Mouse (Mus musculus): ENCODE measurements at regions not wholly inside any gene's neighbourhood (a gene's known extent, or its start where the extent isn't known, plus 50 kb on each side); places are given as distances from the start of the nearest gene placed in this dataset.

DNA sequence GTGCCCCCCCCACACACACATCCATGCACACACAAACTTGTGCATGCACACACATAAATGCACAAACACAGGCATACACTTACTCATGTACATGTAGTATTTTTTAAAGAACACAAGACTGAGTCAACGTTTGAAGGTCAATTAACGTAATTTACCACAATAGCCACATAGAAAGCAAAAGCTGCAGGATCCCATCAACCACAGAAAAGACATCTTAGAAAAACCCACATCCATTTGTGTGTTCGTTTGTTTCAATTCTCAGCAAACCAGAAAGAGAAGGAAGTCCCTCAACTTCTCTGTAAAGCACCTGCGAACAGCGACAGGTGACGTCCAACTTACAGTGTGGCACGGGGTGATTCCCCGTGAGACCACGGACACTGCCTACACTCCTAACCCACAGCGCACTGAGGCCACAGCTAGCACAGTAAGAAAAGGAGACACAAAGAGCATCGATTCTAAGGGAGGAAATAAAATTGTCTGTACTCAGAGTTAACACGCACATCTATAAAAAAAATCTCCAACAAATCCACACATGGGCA is 53.8 kb downstream of the Dio3 start:
- Histone ChIP-seq H3K4me3 (no peak overlapping the region), H3K27ac (no peak overlapping the region)
- no peak for DNase-seq (ENCODE audit: low spot score in 2 of 2)
- no peak for TF ChIP-seq CTCF (conservative IDR thresholded peaks at IDR 0.05)

DNA sequence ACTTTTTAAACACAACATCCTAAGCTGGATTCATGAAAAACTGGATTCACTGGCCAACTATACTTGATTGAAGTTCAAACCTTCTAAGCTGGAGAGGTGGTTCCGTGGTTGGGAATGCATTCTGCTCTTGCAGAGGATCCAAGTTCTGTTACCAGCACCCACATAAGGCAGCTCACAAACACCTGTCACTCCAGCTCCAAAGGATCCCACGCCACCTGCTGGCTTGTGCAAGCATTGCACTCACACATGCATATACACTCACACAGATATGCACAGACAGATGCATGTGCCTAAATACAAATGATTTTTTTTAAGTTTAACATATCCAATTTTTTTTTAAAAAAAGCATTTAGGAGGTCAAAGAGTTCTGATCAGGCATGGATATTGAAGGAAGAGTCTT is 55.7 kb downstream of the Dio3 start:
- TF ChIP-seq CTCF (conservative IDR thresholded peaks at IDR 0.05) = peak; percentile 32; the same call in 1 of the 2 replicates

DNA sequence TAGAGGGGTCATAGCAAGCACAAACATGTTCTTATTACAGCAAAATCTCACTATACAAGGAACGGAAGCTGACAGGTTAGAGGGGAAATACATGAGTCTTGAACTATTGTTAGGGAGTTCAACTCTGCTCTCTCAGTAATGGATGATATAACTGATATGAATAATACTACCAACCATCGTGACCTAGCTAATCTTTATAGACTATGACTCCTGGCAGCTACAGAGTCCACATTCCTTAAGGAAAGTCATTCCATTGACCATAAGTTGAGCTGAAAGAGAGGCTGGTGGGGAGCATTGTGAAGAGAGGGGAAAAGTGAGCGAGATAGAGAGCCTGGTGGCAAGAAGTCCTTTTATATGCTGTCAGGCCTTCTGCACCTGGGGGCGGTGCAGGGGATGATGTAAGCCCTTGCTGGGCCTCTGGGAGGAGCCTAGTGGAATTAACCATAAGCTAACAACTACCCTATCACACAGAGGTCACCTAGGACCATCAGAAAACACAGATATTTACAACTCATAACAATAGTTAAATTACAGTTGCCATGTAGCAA is 65.5 kb downstream of the Dio3 start:
- H3K4me3 ChIP-seq = no peak overlapping the region
- TF ChIP-seq CTCF (conservative IDR thresholded peaks at IDR 0.05) = no peak
- DNase-seq (ENCODE audit: low spot score in 2 of 2) = no peak
- H3K27ac ChIP-seq = no peak overlapping the region

More for the DNA sequence above, 55.7 kb downstream of the Dio3 start:
- Histone ChIP-seq H3K4me3 (no peak overlapping the region), H3K27ac (no peak overlapping the region)
- no peak for DNase-seq (ENCODE audit: low spot score in 2 of 2)

DNA sequence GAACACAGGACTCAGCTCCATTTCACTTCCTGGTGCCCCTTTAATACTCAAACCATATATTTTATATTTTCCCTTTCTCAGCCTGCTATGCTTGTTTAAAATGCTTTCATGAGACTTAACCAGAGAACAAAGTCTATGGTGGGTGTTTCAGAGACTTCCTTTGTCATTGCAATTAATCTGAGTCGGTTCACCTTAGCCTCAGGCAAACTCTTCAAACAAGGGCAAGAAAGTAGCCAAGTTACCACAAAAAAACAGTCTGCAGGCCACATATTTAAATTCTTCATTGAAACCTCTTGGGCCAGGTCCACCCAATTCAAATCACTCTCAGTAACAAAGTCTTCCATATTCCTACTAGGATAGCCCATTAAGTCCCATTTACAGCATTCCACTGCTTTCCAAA is 70.8 kb downstream of the Dio3 start:
- Histone ChIP-seq H3K4me3 (no peak overlapping the region), H3K27ac (no peak overlapping the region)
- no peak for DNase-seq (ENCODE audit: low spot score in 2 of 2)
- no peak for TF ChIP-seq CTCF (conservative IDR thresholded peaks at IDR 0.05)

DNA sequence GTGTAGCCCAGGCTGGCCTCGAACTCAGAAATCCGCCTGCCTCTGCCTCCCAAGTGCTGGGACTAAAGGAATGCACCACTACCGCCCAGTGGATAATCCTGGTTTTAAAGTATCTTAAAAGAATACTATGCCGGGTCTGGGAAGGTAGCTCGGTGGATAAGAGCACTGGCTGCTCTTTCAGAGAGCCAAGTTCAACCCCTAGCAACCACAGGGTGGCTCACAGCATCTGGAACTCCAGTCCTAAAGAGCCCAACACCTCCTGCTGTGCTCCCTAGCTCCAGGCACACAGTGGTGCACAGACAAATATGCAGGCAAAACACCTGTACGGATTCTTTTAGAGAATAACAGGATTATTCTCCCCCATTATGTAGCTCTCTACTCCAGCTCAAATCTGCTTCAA is 77.0 kb downstream of the Dio3 start:
- DNase-seq (ENCODE audit: low spot score in 2 of 2) = no peak
- TF ChIP-seq CTCF (conservative IDR thresholded peaks at IDR 0.05) = no peak
- no peak overlapping the region for H3K27ac ChIP-seq
- no peak overlapping the region for H3K4me3 ChIP-seq

DNA sequence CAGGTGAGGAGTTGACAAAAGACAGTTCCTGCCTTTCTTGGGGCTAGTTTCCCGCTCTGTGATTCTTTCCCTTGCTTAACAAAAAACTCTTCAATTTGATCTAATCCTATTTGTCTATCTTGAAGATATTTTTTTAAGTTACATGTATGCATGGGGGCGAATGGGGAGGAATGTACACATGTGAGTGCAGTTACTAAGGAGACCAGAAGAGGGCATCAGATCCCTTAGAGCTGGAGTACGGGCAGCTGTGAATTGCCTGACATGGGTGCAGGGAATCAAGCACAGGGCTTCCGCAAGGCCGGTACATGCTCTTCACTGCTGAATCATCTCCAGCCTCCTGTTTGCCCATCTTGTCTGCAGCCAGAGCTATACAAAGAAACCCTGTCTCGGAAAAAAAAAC is 79.8 kb upstream of the Ppp2r5c start:
- peak; percentile 40 for TF ChIP-seq CTCF (conservative IDR thresholded peaks at IDR 0.05)
- DNase-seq (ENCODE audit: low spot score in 2 of 2) = no peak
- Histone ChIP-seq H3K27ac (no peak overlapping the region), H3K4me3 (no peak overlapping the region)

DNA sequence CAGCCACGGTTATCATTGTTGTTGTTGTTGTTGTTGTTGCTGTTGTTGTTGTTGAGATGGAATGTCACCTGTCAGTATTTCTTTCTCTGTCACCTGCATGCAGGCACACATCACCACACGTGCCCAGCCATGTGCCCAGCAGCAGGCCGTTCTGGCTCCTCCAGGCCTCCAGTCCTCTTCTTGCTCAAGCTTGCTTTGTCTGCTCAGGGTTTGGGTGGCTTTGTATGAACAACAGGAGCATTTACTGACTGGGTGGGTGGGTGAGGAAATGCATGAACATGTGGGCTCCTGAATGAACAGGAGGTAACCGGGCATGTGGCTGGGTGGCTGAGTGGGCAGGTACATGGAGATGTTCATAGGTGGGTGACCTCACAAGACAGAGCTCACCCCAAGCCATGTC is 79.1 kb upstream of the Ppp2r5c start:
- H3K27ac ChIP-seq = no peak overlapping the region
- no peak for TF ChIP-seq CTCF (conservative IDR thresholded peaks at IDR 0.05)
- H3K4me3 ChIP-seq = no peak overlapping the region
- DNase-seq (ENCODE audit: low spot score in 2 of 2) = no peak

DNA sequence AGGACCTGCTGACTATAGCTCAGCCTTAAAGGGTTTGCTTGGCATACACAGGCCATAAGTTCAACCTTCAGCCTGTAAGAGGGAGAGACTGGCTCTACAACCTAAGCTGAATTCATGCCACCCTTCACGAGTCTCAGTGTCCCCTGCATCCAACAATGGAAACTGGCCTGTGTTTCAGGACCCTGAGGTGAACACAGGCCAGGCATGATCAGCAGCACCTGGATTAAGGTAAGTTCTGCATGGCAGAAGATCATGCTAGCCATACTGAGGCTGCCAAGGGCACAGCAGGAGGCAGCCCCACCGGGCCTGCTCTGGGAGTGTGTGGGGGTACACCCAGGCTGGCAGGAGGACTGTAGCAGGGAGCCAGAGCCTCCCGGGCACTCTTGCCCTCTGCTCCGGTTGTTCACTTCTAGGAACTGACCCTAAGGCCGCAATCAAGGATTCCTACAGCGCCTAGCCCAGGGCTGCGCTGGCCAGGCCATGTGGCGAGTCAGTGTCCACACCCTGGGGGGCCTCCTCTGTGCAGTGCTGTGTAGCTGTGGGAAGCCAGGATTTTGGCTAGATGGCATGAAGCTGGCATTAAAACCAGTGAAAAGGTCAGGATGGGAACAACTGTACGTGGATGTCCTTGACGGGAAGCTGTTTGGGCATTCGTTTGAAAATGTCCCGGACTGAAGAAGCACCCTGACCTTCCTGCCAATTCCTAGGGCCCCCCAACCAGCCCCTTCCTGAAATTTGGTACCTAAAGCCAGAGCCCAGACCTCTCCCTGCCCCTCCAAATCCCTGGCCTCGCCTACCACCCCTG is 74.8 kb upstream of the Ppp2r5c start:
- Histone ChIP-seq H3K4me3 (no peak overlapping the region), H3K27ac (no peak overlapping the region)
- DNase-seq (ENCODE audit: low spot score in 2 of 2) = no peak
- no peak for TF ChIP-seq CTCF (conservative IDR thresholded peaks at IDR 0.05)

DNA sequence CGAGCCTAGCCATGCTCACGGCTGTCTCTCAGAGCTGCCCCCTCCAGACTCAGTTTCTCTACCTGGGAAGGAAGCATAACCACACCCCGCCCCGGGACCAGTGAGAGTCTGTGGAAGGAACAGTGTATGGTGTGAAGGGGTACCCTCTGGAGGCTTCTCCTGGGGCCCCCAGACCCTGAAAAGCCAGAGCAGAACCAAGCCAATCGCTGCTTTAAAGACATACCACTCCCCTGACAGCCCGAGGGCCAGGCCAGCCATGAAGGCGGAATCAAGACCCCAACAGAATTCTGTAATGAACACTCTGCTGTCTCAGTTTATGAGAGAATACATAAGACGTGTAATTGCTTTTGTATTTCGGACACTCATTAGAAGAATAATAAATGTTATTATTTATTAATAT is 73.9 kb upstream of the Ppp2r5c start:
- no peak overlapping the region; the same call in 1 of the 2 replicates for H3K4me3 ChIP-seq
- no peak for DNase-seq (ENCODE audit: low spot score in 2 of 2)
- H3K27ac ChIP-seq = no peak overlapping the region
- TF ChIP-seq CTCF (conservative IDR thresholded peaks at IDR 0.05) = no peak

DNA sequence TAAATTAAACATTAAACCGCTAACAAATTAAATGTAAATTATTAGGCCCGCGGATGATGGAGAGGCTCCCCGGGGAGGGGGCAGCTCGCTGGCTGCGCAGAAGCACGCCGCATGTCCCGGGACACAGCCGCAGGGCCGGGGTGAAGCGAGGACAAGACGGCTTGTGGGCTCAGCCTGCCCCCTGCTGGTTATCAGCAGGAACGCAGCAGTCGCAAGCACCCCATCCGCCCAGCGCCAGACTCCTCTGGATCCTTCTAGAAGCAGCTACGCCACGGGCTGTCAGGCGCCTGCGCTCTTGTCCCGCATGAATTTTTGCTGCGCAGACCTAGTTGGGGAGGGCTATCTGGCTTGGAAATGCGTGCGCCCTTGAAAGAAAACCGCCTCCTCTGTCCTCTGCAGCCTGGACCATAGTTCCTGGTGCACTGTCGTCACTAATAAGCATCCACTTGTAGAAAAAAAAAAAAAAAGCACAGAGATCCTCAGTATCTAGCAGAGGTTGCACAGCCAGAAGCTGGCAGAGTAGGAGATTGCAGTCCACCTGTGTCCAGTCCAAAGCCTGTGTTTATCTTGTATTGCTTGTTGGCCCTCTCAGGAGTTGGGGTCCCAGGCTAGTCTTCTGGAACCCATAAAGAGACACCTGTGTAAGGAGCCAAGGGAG is 73.4 kb upstream of the Ppp2r5c start:
- Histone ChIP-seq H3K27ac (peak overlapping the region; percentile 36; the same call in 1 of the 2 replicates), H3K4me3 (no peak overlapping the region; the same call in 1 of the 2 replicates)
- peak; percentile 82 to 91 for DNase-seq (ENCODE audit: low spot score in 2 of 2)
- TF ChIP-seq CTCF (conservative IDR thresholded peaks at IDR 0.05) = peak; percentile 100

DNA sequence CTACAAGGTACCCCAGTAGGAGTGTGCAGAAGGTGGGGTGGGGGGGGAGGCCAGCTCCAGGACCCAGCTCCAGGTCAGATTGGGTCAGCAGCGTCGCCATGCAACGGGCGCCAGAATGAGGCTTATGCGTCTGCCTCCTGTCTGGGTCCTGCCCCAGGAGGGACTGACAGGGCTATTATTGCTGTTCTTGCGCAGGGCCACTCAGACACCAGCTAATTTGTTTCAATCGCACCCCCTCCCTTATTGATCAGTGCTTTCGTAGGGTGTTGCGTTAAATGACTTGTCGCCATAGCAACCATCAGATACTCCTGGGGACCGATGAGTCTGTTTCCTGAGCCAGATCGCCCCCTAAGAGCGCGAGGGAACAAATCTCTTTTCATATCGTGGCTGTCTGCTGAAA is 71.8 kb upstream of the Ppp2r5c start:
- TF ChIP-seq CTCF (conservative IDR thresholded peaks at IDR 0.05) = no peak
- DNase-seq (ENCODE audit: low spot score in 2 of 2) = peak in 1 of 2 experiments; percentile 56
- Histone ChIP-seq H3K27ac (peak overlapping the region; percentile 64; the same call in 1 of the 2 replicates), H3K4me3 (peak overlapping the region; percentile 20; the same call in 1 of the 2 replicates)

DNA sequence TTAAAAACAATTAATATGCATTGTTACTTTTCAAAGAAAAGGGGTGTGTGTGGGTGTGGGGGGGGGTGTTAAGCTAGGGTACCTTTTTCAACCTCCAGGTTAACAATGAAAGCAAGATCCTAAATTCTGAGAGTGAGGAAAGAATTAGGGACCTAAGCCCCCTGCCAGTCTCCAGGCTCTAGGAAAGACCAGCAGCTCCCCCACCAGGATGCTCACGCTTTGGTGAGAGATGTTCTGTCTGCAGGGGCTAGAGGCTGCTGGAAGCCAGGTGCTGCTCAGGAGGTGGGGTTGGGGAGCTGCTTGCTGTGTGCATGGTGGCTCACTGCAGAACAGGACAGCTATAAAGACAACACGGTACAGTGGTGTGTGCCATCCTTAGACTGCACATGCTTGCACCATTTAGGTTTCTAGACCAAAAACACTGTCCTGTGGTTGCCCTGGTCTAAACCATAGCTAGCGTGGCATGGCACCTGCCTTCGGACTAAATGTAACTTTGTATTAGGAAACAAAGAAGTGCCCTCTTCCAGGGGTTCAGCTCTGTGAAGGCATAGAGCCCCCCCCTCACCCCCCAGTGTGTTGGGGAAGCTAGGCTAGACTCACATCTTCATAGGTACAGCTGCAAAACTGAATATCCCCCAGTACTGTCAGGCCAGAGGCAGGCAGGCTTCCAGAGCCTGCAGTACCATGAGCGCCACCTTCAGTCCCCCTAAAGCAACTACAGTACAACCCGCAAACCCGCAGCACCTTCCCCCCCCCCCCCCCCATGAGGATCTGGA is 70.7 kb upstream of the Ppp2r5c start:
- Histone ChIP-seq H3K27ac (no peak overlapping the region), H3K4me3 (no peak overlapping the region)
- peak; percentile 69 for TF ChIP-seq CTCF (conservative IDR thresholded peaks at IDR 0.05)
- peak in 1 of 2 experiments; percentile 60 for DNase-seq (ENCODE audit: low spot score in 2 of 2)

DNA sequence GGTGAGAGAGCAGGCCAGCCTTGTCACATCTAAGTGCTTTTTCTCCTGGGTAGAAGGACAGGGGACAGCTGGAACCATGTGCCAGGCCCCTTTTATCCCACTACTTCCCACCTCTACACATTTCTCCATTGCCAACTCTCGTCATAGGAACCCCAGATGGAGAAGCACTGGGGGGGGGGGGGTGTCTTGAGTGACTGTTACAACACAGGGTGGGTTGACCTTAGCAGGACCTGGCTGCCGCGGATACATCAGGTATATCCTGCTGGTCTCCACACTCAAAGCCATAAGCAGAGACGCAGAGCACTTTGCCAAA is 70.1 kb upstream of the Ppp2r5c start:
- H3K4me3 ChIP-seq = no peak overlapping the region
- H3K27ac ChIP-seq = no peak overlapping the region
- no peak for DNase-seq (ENCODE audit: low spot score in 2 of 2)
- TF ChIP-seq CTCF (conservative IDR thresholded peaks at IDR 0.05) = no peak

All from layer of hippocampus, adult 2 months (tissue).